Mouse (Mus musculus) T-helper 2 cell (primary cell): Measurements from ENCODE around the gene Abcb1a.
"Not testable (repeated sequence)": the region's sequence is repeated elsewhere in the genome, so short reads cannot be mapped to it uniquely, and the experiment has no call there.

Experiments used
- in situ Hi-C: fragments of 300-600 bp; cut with MboI, MseI; formaldehyde crosslinking; loops from one replicate; pipeline ENCODE4 v1.15.1; 2025; ENCODE audit warnings: high pct_unique_total_duplicates

The Abcb1a gene

GRCm38 (mm10) chr5:8722867-8723266, 63.0 kb downstream of the Abcb1a start:
- in situ Hi-C loops, result loop anchor here (25.0 kb wide), 1 partner anchor 661 kb away; no protein-coding TSS in a partner anchor

DNA sequence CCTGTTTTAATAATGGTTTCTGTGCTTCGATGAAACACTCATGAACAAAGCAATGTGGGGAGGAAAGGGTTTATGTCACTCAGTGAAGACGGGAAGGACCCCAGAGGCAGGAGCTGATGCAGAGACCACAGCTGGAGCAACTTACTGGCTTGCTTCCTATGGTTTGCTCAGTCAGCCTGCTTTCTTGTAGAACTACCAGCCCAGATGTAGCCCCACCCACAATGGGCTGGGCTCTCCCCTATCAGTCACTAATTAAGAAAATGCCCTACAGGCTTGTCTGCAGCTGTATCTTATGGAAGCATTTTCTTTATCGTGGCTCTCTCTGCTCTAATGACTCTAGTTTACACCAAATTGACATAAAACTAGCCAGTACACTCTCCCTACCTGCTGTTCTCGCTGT, 67.9 kb downstream of the Abcb1a start:
- in situ Hi-C loops, result no loop called here

DNA sequence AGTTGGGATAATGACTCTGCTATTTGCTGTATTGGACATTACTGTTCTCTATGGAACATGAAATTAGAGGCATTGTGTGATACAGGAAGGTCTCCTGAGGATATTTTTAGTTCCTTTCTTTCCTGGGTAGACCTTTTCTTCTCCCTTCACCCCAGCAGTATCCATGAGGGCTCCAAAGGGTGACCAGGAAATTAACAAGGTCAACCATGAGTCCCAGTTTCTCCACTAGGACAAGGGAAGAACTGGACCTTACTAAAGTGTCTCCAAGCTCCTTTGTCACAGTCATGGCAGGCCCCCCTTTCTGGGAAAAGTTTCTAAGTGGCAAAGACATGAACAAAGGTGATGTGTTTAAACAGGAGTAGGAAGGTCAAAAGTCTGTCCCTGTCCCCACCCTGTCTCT, 72.8 kb downstream of the Abcb1a start:
- in situ Hi-C loops, result loop anchor here (5.0 kb wide), 1 partner anchor 45 kb away; no protein-coding TSS in a partner anchor

DNA sequence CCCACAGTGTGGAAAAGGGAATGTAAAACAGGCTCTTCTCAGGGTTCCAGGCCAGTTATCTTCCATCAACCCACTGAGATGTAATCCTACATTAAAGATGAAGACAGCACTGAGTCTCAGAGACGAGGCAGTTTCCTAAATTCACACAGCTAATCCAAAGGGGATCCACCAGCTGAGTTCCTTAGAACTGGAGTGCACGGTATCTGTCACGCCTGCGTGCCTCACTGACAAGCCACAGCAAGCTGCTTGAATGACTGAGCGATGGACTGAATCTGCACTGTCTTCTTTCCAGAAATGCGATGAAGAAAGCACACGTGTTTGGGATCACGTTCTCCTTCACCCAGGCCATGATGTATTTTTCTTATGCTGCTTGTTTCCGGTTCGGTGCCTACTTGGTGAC, 73.4 kb downstream of the Abcb1a start:
- in situ Hi-C loops, result loop anchor here (5.0 kb wide), 1 partner anchor 46 kb away; no protein-coding TSS in a partner anchor

- in situ Hi-C loops, result no loop called here
These were observed 76.5 kb downstream of the Abcb1a start for GRCm38 (mm10) chr5:8736389-8736788.

DNA sequence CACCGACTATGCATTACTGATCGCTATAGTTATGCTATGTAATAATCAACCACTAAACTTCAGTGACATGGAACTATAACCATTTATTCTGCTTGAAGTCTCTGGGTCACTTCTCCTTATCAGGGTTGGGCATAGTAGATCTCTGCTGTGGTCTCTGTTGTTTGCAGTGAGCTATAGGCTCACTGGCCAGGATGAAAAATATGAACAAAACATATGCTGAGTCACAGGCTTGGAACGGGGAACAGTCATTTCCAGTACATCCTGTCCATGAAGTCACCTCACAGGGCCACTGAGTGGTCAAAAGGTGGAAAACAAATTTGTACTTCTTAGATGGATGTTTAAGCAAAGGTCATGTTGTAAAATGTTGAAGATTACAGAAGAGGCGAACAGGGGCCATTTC, 77.2 kb downstream of the Abcb1a start:
- in situ Hi-C loops, result no loop called here

GRCm38 (mm10) chr5:8747244-8747643, 87.4 kb downstream of the Abcb1a start:
- in situ Hi-C loops, result not testable (repeated sequence)

GRCm38 (mm10) chr5:8772866-8773265, 113.0 kb downstream of the Abcb1a start:
- in situ Hi-C loops, result loop anchor here (25.0 kb wide), 1 partner anchor 936 kb away; no protein-coding TSS in a partner anchor

DNA sequence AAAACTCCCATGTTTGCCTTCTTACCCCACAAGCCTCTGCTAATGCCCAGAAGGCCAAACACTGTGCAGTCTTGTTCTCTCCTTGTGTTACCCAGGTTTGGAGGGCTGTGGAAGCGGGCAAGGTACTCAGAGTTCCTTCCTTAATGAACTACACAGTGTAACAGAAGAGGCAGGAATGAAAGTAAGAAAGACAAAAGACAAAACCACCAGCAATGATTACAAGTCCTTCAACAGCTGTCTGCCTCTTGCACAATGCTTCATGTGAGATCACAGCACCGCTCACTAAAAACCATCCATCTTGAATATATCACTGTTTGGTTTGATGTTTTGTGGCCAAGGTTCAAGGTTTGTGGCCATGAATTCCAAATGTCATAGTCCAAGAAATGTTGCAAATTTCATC, 118.4 kb downstream of the Abcb1a start:
- in situ Hi-C loops, result no loop called here

DNA sequence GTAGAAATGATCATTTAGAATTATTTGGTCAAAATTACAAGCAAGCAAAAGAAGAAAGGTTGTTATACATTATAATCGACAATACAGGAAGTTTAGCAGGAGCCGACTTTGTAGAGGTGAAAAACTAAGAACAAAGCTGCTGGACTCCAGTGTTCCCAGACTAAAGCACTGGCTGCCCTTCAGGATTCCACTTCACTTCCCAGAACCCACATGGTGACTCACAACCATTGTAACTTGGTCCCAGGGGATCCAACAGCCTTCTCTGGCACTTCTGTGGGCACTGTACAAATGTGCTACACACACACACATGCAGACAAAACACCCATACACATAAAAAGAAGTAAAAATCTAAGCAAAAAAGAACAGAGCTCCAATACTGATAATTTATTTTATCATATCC, 118.9 kb downstream of the Abcb1a start:
- in situ Hi-C loops, result no loop called here

- in situ Hi-C loops, result no loop called here
These were observed 132.4 kb downstream of the Abcb1a start for GRCm38 (mm10) chr5:8792281-8792680.
